Mouse (Mus musculus) kidney, embryonic 14.5 days (tissue): Measurements from ENCODE around the gene Zscan2. TPM values are rescaled to one million over a fixed set of nuclear protein-coding genes. Genes with fewer than 3 reads are reported as not detected.

Experiments used
- ATAC-seq: fragments of 200-750 bp; cut with Nextera tagmentation; 2 replicates; pipeline ENCODE4 v1.8.0; 2017; ENCODE audit warnings: moderate number of reproducible peaks, mild to moderate bottlenecking, moderate TSS enrichment, moderate library complexity; ENCODE audit not compliant: low FRiP score, low TSS enrichment
- H3K27ac ChIP-seq: fragments of 300-500 bp; sonication (generic); 2 replicates; pipeline ENCODE4 v1.5.1; 2014; ENCODE audit warnings: low read depth, mild to moderate bottlenecking, low read length, moderate library complexity, mixed read lengths
- H3K27me3 ChIP-seq: fragments of 300-500 bp; sonication (generic); 2 replicates; pipeline ENCODE4 v1.6.1; 2014; ENCODE audit warnings: mild to moderate bottlenecking, low read length; ENCODE audit not compliant: control insufficient read depth, insufficient read depth
- H3K36me3 ChIP-seq: fragments of 300-500 bp; sonication (generic); 2 replicates; pipeline ENCODE4 v1.6.1; 2014; ENCODE audit warnings: low read length, mixed read lengths; ENCODE audit not compliant: control insufficient read depth, insufficient read depth
- H3K4me1 ChIP-seq: fragments of 300-500 bp; sonication (generic); 2 replicates; pipeline ENCODE4 v1.6.1; 2014; ENCODE audit warnings: low read length, mixed read lengths; ENCODE audit not compliant: control insufficient read depth, insufficient read depth
- H3K4me2 ChIP-seq: fragments of 300-500 bp; sonication (generic); replicated peaks from 2 replicates; pipeline ENCODE4 v1.6.1; 2014; ENCODE audit warnings: low read depth, mild to moderate bottlenecking, low read length
- H3K4me3 ChIP-seq: fragments of 300-500 bp; sonication (generic); 2 replicates; pipeline ENCODE4 v1.5.1; 2014; ENCODE audit warnings: mild to moderate bottlenecking, low read length
- H3K9ac ChIP-seq: fragments of 300-500 bp; sonication (generic); 2 replicates; pipeline ENCODE4 v1.6.1; 2014; ENCODE audit warnings: low read depth, mild to moderate bottlenecking, low read length, moderate library complexity
- H3K9me3 ChIP-seq: fragments of 300-500 bp; sonication (generic); 2 replicates; pipeline ENCODE4 v1.6.1; 2016; ENCODE audit warnings: low read length; ENCODE audit not compliant: control insufficient read depth
- WGBS: fragments of 180-500 bp; shearing (Covaris S2); extraction: QIAGEN DNeasy Blood & Tissue Kit; methylation state at CpG from one replicate; pipeline ENCODE4 v1.1.7; 2014; 5-methylcytosine and 5-hydroxymethylcytosine counted together
- polyA plus RNA-seq: library from polyadenylated mRNA; unstranded; fragments of >200 nt; fragmentation: Nextera tagmentation; extraction: Ambion mirVana; gene quantifications from 2 replicates; pipeline ENCODE4 v1.2.1, GENCODE M21; 2014

Zscan2 gene
- polyA plus RNA-seq, 1 experiment from 2014 or later: 4.0 TPM

DNA sequence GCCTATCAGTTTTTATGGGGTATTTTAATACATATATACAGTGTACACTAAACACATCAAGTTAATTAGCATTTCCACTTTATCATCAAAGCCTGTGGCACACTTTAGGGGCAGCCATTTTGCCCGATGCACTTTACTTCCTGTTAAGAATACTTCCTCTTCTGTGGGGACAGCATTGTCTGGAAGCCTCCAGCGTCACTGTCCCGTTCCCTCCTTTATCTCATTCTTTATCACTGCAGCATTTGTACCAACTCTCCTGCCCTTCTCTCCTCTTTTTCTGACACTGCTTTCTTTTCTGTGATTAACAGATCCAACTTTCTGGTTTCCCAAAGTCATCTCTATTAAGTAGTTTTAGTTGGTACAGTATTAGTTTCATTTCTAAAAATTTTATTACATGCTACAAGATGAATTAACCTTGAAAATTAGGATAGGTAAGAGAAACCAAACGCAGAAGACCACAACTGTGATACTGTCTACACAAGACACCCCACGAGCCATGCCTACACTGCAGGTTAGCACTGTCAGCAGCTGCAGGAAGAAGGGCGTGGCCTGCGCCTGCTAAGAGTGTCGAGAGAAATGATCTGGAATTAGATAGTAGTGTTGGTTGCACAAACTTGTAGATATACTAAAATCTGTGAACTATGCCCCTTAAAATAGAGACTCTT lies 58.4 kb downstream of the Zscan2 start:
- Histone ChIP-seq H3K27ac (no peak overlapping the region), H3K36me3 (peaks cover 63% of the 10 kb centered on the region), H3K4me2 (no peak overlapping the region), H3K9me3 (no peaks in the 10 kb centered on the region), H3K4me1 (no peaks in the 10 kb centered on the region), H3K4me3 (no peak overlapping the region), H3K27me3 (no peaks in the 10 kb centered on the region), H3K9ac (no peak overlapping the region)
- WGBS: 82% methylated on average over 8 of the region's 8 CpGs
- no peak for ATAC-seq

DNA sequence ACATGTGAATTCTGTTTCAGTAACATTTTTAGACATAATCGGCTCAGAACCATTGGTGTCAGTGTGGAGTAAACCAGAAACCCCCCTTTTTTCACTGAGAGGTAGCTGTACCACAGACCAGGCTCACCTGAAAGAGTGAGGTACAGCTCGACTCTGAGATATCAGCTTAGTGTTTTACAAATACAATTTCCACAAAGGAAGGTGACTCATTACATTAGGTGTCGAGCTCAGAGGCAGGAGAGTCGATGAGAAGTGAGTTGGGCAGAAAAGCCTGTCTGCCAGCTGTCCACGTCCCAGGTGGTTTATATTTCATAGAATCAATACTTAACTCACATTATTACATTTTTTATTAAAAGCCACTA lies 58.9 kb downstream of the Zscan2 start:
- Histone ChIP-seq H3K27me3 (no peaks in the 10 kb centered on the region), H3K4me1 (no peaks in the 10 kb centered on the region), H3K9ac (no peak overlapping the region), H3K36me3 (peaks cover 63% of the 10 kb centered on the region), H3K9me3 (no peaks in the 10 kb centered on the region), H3K27ac (no peak overlapping the region), H3K4me2 (no peak overlapping the region), H3K4me3 (no peak overlapping the region)
- no peak for ATAC-seq
- 87% methylated on average over 5 of the region's 5 CpGs for WGBS

DNA sequence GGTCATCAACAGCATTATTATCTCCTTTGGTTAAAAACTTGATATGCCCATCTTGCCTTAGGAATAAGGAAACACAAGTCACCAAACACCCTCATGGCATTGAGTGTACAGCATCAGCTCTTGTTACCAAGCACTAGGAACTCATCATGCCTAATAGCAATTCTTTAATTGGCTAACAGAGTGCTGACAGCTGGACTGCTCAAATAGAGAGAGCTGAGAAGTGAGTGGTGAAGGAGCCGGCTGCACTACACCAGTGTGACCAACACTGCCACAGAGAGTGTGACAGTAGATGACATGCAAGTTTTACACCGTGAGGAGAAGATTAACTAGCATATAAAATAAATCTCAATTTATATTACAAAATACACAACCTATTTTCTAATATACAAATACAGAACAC lies 62.4 kb downstream of the Zscan2 start:
- Histone ChIP-seq H3K9me3 (no peaks in the 10 kb centered on the region), H3K27ac (no peak overlapping the region), H3K36me3 (peaks cover 46% of the 10 kb centered on the region), H3K9ac (no peak overlapping the region), H3K4me1 (no peaks in the 10 kb centered on the region), H3K4me2 (no peak overlapping the region), H3K4me3 (no peak overlapping the region), H3K27me3 (no peaks in the 10 kb centered on the region)
- WGBS: 90% methylated on average over 2 of the region's 2 CpGs
- no peak for ATAC-seq

Other genes with a start within 250 kb of the Zscan2 start
- 21.1 and 27.3 TPM in 2 replicates for gene Crtc3, start 172.0 kb upstream of the Zscan2 start, polyA plus RNA-seq
- gene Iqgap1, start 34.9 kb upstream of the Zscan2 start, polyA plus RNA-seq: 61.0 and 110 TPM in 2 replicates
- gene Wdr73, start 40.3 kb downstream of the Zscan2 start, polyA plus RNA-seq: 32.7 and 38.1 TPM in 2 replicates
- 9.4 and 14.3 TPM in 2 replicates for gene Nmb, start 44.2 kb downstream of the Zscan2 start, polyA plus RNA-seq
- gene Sec11a, start 86.9 kb downstream of the Zscan2 start, polyA plus RNA-seq: 214 and 228 TPM in 2 replicates
- gene Zfp592, start 132.8 kb downstream of the Zscan2 start, polyA plus RNA-seq: 9.1 and 16.1 TPM in 2 replicates
- gene Alpk3, start 196.7 kb downstream of the Zscan2 start, polyA plus RNA-seq: 0.13 and 0.34 TPM in 2 replicates